Mouse (Mus musculus): ENCODE results near the gene Agtrap. TPM values are rescaled to one million over a fixed set of nuclear protein-coding genes. Genes with fewer than 3 reads are reported as not detected.
"Not testable (repeated sequence)": the region's sequence is repeated elsewhere in the genome, so short reads cannot be mapped to it uniquely, and the experiment has no call there.

The Agtrap gene
- polyA plus RNA-seq, 1 experiment: 20.4 TPM

- DNase-seq (ENCODE audit: low spot score): not testable (repeated sequence)
Observed at GRCm38 (mm10) chr4:148050396-148050914, 37.4 kb downstream of the Agtrap start.

- DNase-seq (ENCODE audit: low spot score): no peak
Observed at GRCm38 (mm10) chr4:148046450-148047031, 41.3 kb downstream of the Agtrap start.

GRCm38 (mm10) chr4:148044113-148044512 is 43.7 kb downstream of the Agtrap start:
- DNase-seq (ENCODE audit: low spot score): no peak

- DNase-seq (ENCODE audit: low spot score): not testable (repeated sequence)
Observed at GRCm38 (mm10) chr4:148043327-148043726, 44.5 kb downstream of the Agtrap start.

DNA sequence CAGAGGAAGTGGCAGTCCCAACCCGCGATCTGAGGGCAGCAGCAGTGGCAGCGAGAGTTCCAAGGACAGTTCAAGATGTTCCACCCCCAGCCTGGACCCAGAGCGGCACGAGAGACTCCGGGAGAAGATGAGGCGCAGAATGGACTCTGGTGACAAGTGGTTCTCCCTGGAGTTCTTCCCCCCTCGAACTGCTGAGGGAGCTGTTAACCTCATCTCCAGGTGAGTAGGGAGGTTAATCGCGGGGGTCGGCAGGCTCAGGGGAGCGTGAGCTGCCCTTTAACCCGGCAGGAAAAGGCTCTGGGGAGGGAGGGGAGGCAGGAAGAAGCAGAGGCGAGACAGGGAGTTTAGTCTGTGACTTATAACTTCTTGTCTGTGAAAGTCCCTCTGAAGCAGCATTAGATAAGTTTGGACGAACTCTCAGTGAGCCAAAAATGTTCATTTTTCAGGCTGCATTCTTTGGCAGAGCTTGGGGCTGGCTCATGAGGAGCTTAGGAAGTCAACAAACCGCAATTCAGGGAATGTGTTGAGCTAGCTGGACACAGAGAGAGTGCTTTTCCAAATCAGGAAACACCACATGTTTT is 46.1 kb downstream of the Agtrap start:
- no peak for DNase-seq (ENCODE audit: low spot score)

GRCm38 (mm10) chr4:148040933-148041610 is 46.8 kb downstream of the Agtrap start:
- peak; percentile 45 for DNase-seq (ENCODE audit: low spot score)

DNA sequence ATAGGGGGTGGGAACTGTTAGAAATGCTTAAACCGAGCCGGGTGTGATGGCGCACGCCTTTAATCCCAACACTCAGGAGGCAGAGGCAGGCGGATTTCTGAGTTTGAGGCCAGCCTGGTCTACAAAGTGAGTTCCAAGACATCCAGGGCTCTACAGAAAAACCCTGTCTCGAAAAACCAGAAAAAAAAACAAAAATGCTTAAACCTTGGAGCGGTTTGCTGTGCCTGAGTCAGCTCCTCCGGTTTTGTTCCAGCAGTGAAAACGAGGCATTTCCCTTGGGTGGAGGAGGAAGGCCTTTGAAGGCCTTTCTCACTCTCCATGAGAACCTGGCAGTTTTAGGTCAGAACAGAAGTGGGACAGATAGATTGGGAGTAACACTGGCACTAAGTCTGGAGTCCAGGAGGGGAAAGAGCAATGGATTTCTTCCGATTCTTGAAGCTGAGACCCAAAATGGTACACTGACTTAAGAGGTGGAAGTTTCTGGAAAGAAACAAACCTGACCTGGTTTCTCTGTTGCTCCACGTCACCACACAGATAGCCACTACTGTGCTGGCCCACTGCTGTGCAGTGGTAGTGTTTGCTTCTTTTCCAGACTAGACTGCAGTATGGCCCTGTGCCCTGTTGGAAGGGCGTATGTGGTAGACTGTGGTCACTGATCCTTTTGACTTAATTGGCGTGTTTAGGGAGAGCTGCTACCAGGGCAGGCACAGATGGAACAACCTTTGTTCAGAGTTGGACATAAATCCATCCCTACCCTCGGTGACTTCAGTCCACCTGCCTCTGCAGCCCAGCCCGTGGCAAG is 47.6 kb downstream of the Agtrap start:
- DNase-seq (ENCODE audit: low spot score): no peak

- no peak for DNase-seq (ENCODE audit: low spot score)
Observed at GRCm38 (mm10) chr4:148039254-148040028, 48.4 kb downstream of the Agtrap start.

- peak; percentile 98 for DNase-seq (ENCODE audit: low spot score)
Observed at GRCm38 (mm10) chr4:148038600-148039253, 49.1 kb downstream of the Agtrap start, which contains the start of the genes Clcn6 and Mthfr. TSS of gene Clcn6 (minus strand) at chr4:148038821. TSS of gene Mthfr (plus strand) at chr4:148039077.

DNA sequence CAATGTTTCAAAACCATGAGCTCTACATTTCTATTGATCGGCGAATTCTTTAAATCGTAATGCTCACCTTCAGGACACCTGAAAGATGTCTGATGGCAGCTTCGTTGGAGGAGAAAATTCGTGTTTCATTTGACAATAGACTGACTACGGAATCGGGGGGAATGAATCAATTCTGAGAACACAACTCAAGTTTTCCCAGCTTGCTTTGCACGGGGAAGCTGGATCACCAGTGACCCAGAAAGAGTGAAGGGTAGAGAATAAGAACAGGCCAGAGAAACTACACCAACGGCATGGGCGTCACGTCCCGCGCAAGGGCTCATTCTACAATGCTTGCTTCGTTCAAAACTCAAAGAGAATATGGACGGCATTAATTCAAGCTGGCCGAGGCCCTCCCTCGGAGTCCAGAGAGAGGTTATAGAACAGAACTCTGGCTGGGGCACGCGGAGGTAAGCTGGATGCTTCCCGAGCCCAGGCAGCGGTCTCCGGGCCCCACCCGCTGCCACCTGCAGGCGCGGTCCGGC is 49.7 kb downstream of the Agtrap start:
- DNase-seq (ENCODE audit: low spot score): no peak

DNA sequence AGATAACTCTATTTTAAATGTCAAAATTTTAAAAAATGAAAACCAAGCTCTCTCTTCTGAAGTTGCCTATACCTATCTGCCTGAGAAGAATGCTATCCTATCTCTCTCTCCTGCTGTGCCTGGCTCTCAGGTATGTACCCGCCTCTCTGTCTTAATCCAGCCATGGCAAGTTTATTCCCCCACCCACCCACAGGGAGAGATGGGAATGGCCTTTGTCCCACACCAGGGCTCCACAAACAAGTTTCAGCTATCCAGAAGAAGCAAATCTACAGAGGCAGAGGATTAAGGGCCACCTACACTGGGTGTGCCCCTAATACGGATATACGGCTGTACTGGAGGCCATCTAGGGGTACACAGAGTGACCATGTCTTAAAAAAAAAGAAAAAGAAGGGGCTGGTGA is 52.4 kb downstream of the Agtrap start:
- DNase-seq (ENCODE audit: low spot score): no peak

DNA sequence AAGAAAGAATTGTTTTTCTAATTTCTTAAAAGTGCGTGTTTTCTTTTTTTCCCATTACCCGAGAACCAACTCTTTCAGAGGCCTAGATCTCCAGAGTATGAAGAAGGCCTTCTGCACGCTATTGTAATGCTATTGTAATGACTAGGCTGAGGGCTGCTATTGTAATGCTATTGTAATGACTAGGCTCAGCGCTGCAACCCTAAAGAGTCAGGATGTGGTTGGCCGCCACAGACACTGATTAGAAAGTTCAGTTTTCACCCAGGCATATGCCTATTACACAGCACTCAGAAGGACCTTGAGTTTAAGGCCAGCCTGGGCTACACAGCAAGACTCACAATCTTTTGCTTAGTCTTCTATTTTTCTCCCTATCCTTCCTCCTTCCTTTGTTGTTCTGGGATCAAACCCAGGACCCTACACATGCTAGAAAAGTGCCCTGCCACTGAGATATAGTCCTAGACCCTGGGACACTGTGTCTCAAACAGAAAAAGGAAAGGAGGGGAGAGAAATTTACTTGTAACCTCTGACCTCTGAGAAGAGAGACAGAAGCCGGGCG is 53.9 kb downstream of the Agtrap start:
- no peak for DNase-seq (ENCODE audit: low spot score)

GRCm38 (mm10) chr4:148030506-148030905 is 57.3 kb downstream of the Agtrap start:
- DNase-seq (ENCODE audit: low spot score): no peak

- no peak for DNase-seq (ENCODE audit: low spot score)
Observed at GRCm38 (mm10) chr4:148029297-148029696, 58.5 kb downstream of the Agtrap start.

Other genes starting within 250 kb of the Agtrap start
- 5.5 and 6.2 TPM in 2 replicates for gene Zfp933, start 239.7 kb downstream of the Agtrap start, polyA plus RNA-seq (2012; rRNA removed)
- gene Miip, start 219.2 kb downstream of the Agtrap start, polyA plus RNA-seq (2012; rRNA removed): 43.3 and 57.4 TPM in 2 replicates
- gene Fv1, start 219.1 kb downstream of the Agtrap start, polyA plus RNA-seq (2012; rRNA removed): 6.8 and 7.6 TPM in 2 replicates
- gene Mfn2, start 183.3 kb downstream of the Agtrap start, polyA plus RNA-seq (2012; rRNA removed): 49.7 and 68.9 TPM in 2 replicates
- gene Plod1, start 151.3 kb downstream of the Agtrap start, polyA plus RNA-seq (2012; rRNA removed): 42.5 and 50.1 TPM in 2 replicates
- 47.0 and 48.2 TPM in 2 replicates for gene 2510039O18Rik, start 147.1 kb downstream of the Agtrap start, polyA plus RNA-seq (2012; rRNA removed)
- 0.09 TPM in 1 of 2 replicates, not detected in the other for gene Nppb, start 102.2 kb downstream of the Agtrap start, polyA plus RNA-seq (2012; rRNA removed)
- 0.19 and 0.41 TPM in 2 replicates for gene Nppa, start 87.3 kb downstream of the Agtrap start, polyA plus RNA-seq (2012; rRNA removed)
- gene Clcn6, start 49.2 kb downstream of the Agtrap start, polyA plus RNA-seq (2012; rRNA removed): 8.5 and 9.6 TPM in 2 replicates
- 24.7 and 29.1 TPM in 2 replicates for gene Mthfr, start 49.0 kb downstream of the Agtrap start, polyA plus RNA-seq (2012; rRNA removed)
- gene Mad2l2, start 42.4 kb upstream of the Agtrap start, polyA plus RNA-seq (2012; rRNA removed): 25.3 and 28.7 TPM in 2 replicates
- gene Draxin, start 42.7 kb upstream of the Agtrap start, polyA plus RNA-seq (2012; rRNA removed): 0.01 and 0.04 TPM in 2 replicates
- gene Fbxo6, start 64.1 kb upstream of the Agtrap start, polyA plus RNA-seq (2012; rRNA removed): 66.4 and 70.1 TPM in 2 replicates
- gene Fbxo44, start 72.5 kb upstream of the Agtrap start, polyA plus RNA-seq (2012; rRNA removed): 18.3 and 19.0 TPM in 2 replicates
- gene Fbxo2, start 72.6 kb upstream of the Agtrap start, polyA plus RNA-seq (2012; rRNA removed): 3.6 and 4.6 TPM in 2 replicates
- gene Disp3, start 199.9 kb upstream of the Agtrap start, polyA plus RNA-seq (2012; rRNA removed): 0.01 and 0.06 TPM in 2 replicates